Mouse (Mus musculus): ENCODE results near the gene Fam83f.
"Not testable (repeated sequence)": the region's sequence is repeated elsewhere in the genome, so short reads cannot be mapped to it uniquely, and the experiment has no call there.

Gene Fam83f

DNA sequence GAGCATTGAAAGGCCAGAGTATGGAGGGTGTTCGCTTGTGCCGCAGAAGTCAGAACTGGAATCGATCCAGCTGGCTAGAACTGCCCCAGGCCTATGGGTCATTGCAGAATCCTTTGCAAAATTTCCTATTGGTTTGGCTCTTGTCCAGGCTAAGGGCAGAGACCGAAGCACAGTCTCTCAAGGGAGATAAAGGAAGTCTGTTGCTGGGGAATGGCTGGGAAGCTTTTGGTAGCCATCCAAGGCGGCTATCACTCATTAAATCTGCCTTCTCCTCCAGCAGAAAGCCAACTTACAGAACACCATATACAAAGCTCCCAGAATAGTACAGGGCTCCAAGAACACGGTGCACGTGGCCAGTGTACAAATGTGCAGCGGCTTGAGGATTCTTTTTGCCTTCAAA lies 35.4 kb downstream of the Fam83f start:
- no peak for DNase-seq

DNA sequence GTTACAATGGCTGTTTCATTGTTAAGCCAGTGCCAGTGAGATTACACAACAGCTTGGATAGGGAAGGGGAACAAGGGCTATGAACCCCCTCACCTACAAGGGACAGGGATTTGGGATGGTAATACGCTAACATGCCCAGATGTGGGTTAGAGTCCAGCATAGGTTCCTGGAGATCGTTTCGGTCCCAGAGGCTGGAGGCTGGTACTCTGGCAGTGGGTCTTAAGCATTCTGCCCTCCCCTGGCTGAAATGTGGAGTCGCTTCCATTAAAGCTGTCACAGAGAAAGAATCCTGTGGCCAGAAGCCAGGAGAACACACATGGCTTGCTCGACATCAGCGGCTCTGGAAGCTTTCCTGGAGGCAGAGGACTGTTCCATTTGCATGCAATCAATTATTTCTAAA lies 37.9 kb downstream of the Fam83f start:
- DNase-seq: no peak

DNA sequence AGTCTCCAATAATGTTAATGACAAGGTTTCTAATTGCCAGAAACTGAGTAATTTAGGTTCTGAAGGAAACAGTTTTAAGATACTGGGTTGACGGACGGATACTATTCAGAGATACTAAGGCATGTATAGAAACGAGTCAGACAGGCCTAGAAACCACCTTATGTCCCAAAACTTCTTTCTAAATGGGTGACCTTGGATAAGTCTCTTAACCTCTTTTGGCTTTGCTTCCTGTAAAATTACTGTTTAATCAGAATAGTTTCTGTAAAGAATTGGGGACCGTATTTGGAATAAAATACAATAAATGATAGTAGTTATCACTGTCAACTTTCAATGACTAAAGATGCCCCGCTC lies 38.6 kb downstream of the Fam83f start:
- DNase-seq: no peak

DNA sequence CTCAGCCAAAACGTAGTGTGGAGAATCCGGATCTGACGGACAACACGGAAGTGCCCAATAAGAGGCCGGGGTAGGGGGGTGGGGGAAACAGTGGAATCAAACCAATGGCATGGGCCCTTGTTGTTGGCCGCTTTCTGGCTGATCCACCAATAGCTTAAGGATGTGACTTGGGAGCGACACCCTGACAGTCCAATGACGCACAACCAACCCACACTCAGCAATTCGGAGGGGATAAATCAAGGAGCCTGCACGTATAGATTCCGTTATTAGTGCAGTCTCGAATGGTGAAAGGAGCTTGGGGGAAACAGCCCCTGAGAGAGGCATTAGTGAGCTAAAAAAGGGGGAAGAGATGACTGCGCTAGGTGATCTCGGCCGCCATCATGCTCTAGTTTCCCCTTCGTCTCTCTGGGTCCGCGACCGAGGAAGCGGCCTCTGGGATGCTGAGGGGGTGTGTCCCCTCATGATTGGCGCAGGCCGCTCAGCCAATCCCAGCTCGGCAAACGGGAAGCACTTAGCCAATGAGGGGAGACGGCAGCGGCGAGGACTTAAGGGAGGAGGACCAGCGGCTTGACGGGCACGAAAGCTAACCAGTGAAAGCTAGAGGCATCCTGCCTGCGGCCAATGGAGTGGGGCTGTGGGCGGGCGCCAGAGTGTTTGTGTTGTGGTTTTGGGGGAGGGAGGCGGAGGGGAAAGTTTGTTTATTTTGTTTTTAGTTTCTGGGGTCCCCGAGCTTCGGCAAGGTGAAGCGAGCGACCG lies 39.1 kb downstream of the Fam83f start, which contains the start of gene Tnrc6b:
Tnrc6b (plus strand) TSS at position 706 of the 756 bp plus-strand sequence.
- DNase-seq: peak; percentile 99

DNA sequence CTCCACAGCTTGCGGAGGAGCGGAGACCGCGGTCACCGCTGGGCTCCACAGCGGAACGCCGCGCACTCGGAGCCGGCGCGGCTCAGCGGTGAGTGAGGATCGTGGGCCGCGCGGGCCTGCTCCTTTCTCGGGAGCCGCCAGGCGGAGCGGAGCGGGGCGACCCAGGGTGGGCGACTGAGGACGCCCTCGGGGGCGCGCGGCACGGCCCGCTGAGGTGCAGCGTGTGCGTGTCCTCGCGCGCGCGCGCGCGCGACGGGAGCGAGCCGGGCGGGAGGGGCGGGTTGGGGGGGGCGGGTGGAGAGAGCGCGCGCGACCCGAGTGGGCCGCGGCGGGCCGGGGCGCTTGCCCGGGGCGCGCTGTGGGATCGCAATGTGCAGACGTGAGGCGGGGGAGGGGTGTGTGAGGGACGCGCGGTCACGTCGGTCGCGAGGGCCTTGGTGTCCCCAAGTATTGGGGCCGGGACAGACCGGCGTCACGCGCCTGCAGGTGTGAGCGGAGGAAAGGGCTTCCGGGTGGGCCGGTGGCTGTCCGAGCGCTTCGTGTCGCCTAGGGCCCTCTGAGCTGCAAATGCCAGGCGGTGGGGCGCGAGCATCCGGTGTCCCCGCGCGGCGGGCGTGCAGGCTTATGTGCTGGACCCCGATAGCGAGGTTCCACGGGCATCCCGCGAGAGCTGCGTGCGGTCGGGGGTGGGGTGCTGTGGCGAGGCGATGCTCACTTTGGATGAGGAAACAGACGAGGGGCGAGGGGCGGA lies 39.9 kb downstream of the Fam83f start:
- DNase-seq: peak; percentile 59 to 69

DNA sequence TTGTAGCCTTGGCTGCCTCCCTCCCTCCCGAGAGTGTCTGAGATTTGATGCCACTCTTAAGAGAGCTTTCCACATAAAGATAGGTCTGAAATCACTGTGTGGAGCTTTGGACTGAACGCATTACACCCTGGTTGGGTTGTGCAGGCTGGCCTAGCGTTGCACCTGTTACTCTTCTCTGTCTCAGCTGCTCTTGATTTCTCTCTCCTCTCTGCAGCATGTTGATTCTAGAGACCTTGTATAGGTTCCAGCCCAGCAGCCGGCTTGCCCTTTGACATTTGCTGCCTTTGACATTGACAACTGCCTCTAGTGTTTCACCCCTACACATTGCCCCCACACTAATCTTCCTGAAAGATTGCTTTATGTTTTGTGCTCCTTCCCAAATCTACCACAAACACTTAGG lies 42.7 kb downstream of the Fam83f start:
- DNase-seq: no peak

DNA sequence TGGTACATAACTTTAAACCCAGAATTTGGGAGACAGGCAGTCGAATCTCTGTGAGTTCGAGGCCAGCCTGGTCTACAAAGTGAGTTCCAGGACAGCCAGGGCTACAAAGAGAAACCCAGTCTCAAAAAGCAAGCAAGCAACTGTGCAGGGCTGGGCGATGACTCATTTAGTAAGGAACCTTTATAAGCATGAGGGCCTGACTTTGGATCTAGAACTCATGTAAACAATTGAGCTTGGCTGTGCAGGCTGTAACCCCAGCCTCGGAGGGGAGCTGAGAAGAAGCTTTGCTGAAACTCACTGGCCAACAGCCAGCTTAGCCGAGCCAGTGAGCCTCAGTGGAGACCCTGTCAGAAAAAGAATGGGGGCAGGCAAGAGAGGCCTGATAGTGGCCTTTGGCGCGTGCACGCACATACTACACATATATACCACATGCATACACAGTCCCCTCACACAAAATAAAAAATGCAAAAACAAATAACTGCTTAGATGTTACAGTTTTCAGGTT lies 45.0 kb downstream of the Fam83f start:
- DNase-seq: no peak

DNA sequence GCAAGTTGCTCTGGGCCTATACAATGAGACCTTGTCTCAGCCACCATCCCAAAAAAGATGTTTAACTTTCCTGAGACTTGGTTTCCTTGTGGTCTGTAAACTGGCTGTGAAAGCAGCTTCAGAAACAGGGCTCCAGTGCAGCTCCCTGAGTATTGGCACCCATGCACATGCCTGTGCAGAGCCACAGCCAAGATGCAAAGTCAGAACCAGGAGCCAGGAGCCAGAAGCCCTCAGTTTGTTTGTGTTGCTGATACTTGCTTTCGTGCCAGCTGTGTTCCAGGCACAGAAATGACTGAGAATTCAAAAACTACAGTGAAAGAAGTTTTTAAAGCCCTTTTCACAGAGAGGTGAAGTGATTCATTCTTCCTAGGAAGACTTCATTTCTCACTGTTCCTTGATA lies 45.8 kb downstream of the Fam83f start:
- DNase-seq: no peak

DNA sequence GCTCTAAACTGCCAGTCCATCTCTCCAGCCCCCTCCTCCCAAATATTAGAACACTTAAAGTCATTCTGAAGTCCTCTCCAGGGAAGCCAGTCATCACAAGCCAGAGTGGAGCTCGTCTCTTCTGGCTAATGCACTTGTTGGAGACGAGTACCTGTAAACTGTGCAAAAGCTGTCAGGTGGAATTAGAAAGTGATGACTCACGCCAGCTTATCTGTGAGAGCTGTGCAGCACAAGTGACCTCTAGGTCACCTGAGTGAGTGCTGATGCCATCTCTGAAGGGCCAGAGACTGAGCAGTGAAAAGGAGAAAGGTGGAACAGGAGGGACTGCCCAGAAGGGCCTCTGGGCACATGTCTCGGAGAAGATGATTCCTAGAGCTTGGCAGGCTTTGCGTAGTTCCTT lies 48.6 kb downstream of the Fam83f start:
- DNase-seq: no peak

DNA sequence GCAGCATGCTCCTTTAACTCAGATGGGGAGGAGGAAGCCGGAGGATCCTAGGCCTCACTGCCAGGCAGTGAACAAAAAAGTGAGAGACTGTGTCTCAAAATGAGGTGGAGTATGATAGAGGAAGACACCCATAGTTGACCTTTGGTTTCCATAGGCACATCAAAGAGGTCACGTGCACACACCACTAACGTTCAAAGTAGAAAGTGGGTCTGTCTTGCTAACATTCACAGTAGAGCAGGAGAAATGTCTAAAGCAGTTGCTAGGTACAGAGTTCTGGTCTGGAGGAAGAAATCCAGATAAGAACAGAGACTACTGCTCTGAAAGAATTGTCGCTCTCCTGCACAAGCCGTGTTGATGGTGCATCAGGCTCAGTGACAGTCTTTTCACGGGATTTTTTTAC lies 50.2 kb downstream of the Fam83f start:
- no peak for DNase-seq

DNA sequence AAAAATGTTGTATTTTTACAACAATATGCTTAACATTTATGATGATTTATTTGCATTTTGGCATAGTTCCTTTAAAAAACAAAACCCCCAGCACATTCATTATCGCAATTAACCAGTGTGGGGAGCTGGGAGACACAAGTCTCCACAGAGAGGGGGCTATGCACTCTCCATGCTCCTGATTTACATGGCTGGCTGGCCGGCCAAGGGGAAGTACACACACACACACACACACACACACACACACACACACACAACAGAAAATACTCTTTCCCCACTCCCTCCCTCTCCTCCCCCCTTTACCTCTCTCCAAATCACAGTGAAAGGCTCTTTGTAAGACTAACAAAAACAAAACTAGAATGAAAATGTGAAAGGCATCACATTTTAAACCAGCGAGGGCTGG lies 50.7 kb downstream of the Fam83f start:
- DNase-seq: no peak

DNA sequence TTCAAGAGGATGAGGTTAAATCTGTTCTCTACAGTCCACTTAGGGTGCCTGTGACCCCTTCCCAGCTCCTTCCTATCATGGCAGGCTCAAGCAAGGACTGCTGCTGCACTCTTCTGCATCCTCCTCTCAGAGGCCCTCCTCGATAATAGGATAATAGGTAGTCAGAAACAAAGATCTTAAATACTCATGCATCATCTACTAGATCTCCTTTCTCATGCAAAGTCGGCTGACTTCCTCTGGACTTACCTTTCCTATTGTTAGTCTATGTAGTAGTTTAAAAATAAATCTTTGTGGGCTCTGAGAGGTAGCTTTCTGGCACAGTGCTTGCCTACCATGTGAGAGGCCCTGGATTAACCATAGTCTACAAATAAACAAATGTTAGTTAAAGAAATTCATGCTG lies 57.8 kb downstream of the Fam83f start:
- no peak for DNase-seq

DNA sequence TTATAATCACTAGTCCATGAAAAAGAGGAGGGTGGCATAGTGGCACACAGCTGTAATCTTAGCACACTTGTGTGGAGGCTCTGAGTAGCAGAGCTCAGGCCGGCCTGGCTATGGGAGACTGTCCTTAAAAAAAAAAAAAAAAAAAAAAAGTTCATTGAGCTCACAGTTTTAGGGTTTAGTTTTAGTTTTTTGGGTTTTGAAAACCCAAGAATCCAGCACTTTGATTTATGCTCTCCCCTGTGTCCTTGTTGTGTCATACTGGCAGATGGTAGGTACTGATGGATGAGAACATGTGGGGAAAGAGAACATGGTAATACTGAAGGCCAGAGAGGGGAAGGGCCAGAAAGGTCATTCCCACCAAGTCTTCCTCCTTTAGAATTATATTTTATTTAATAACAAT lies 59.4 kb downstream of the Fam83f start:
- DNase-seq: no peak

DNA sequence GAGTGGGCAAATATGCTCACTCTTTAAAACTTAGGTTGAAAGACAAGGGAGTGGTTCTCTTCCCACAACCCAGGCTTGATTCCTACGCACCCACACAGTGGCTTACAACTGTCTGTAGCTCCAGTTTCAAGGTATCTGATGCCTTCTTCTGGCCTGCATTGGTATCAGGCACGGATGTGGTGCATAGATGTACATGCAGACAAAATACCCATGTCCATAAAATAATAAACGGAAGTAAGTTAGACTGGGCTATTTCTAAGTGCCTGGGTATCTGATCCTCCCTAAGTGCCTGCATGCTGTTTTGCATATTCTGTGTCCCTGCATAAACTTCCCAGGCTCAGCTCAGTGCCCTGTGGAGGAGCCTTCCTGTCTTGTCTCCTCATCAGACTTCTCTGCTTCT lies 59.9 kb downstream of the Fam83f start:
- DNase-seq: no peak

DNA sequence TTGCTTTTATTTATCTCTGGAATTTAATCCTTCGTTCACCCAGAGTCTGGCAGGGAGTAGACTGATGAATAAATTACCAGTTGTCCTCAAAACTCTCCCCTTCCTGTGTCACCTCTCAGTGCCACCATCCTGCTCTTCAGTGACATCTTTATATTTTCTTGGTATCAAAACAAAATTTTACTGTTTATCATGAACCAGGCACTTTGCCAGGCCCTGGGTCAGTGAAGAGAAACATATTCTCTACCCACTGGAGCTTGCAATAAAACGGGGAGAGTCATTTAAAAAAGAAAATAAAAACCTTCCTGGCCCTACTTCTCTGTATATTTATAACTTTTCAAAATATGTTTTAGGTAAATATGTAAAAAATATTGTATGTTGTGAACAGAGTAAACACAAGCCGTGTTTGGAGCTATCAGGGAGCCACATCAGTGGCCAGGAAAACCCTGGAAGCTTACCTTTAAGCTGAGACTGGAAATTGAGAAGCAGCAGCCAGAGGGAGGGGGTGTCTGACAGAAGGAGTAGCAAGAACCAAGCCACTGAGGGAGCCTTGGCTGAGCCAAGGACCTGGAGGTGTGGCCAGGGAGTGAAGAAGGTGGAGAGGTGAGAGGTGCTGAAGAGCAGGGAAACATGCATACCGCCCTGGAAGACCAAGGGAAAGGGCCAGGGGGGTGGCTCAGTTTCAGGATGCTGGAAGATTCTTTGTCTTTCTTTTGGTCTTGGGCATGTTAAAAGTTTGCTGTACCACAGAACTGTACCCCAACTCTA lies 60.8 kb downstream of the Fam83f start:
- DNase-seq: no peak

DNA sequence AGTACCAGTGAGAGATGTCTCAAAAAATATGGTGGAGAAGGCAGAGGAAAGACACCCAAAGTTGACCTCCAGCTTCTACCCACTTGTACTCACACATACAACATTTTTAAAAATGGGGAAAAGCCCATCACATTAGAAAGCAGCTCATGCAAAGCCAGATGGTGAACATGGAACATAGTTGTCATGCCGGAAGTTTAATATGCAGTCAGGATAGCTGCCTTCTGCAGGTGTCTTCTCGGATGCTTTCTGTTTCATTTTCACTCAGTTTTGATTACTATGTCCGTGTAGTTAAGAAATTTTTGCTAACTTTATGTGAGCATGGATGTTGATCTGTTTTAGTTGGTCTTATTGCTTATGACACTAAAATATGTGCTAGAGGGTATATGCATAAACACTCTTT lies 63.7 kb downstream of the Fam83f start:
- no peak for DNase-seq

DNA sequence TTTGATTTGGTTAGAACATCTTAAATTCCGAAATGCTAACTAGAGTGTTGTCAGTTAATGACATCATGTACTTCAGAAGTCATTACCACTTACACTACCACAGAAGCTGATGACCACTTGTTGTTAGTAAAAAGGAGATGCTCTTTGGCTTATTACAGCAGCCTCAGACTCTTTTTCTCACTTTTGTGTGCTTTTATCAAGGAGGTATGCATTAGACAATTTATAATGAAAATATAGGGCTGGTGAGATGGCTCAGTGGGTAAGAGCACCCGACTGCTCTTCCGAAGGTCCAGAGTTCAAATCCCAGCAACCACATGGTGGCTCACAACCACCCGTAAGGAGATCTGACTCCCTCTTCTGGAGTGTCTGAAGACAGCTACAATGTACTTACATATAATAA lies 64.1 kb downstream of the Fam83f start:
- DNase-seq: not testable (repeated sequence)

DNA sequence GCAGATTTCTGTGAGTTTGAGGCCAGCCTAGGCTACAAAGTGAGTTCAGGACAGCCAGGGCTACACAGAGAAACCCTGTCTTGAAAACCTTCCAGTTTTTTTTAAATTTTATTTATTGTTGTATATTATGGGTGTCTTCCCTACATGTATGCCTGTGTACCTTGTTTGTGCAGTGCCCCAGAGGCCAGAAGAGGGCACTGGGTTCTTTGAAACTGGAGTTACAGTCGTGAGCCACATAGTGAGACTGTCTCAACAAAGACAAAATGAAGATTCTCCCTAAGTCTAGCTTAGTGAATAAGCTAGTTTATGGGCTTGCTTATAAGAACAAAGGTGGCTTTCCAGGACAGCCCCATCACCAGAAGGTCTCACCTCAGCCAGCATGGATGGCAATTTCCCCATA lies 64.9 kb downstream of the Fam83f start:
- DNase-seq: peak in 1 of 2 experiments; percentile 25

DNA sequence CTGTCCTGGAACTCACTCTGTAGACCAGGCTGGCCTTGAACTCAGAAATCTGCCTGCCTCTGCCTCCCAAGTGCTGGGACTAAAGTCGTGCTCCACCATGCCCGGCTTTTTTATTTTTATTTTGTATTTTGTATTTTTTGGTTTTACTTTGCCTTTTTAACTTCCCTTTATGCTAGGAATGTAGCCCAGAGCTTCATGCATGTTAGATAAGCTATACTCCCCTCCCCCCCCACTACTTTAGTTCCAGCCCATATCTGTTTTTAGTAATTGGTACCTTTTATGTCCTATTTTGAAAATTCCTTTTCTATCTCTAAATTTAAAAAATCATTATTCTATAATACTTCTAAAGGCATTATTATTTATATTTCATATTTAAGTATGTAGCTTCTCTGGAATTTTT lies 66.6 kb downstream of the Fam83f start:
- no peak for DNase-seq

DNA sequence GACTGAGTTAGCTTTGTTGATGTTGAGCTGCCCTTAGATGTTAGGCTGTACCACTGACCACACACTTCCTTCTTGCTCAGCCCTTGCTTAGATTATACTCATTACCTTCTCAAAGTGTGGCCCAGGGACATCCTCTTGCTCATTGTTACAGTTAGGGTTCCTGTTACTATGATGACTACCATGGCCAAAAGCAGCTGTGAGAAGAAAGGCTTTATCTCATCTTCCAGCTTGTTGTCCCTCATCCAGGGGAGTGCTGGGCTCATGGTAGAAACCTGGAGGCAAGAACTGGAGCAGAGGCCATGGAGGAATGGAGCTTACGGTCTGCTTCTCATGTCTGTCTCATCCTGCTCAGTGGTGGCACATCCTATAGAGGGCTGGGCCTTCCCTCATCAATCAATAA lies 68.3 kb downstream of the Fam83f start:
- DNase-seq: no peak

DNA sequence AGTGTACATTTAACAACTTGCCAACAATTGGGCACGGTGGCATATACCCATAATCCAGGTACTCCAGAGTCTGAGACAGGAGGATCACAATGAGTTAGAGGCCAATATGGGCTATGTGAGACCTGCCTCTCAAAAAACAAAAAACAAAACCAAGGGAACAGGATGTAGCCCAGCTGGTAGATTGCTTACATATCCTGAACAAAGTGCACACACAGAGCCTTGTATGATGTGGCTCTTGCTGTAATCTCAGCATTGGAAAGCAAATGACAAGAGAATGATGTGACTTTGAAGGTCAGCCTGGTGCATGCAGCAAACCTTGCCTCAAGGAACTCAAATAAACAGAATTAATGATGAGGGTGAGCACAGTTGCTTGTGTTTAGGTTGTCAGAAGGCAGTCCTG lies 70.2 kb downstream of the Fam83f start:
- no peak for DNase-seq

DNA sequence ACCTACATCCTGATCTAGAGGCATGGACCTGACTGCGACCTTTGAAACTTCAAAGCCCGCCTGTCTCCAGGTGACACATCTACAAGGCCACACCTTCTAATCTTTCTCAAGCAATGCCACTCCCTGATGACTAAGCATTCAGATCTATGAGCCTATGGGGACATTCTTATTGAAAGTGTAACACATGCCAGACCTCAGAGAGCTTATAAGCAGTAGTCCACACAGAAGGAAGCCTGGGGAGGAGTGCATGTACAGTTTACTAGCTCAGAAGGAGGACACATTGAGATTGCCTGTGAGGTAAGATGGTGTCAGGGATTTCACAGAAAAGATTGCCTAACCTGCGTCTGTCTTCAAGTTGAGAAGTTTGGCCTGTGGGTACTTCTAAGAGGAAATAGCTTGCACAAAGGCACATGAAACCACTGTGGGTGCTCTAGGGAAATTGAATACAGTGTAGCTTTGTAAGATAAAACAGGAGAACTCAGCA lies 71.4 kb downstream of the Fam83f start:
- DNase-seq: no peak

DNA sequence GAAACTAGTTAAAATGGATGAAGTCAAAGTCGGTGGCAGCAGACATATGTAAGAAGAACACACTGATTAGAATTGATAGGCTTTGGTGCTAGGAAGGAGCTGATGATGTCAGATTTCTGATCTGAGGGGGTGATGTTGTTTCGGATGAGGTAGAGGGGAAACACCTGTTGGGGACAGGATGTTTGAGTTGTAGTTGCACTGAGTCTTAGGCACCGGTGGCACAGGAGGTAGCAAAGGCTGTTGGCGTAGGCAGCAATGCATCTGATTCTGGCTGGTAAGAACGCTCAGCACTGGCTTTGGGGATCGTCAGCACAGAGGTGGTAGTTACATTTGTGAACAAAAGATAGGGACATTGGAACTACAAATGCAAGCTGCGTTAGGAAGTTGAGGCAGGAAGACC lies 72.0 kb downstream of the Fam83f start:
- DNase-seq: peak; percentile 45 to 68
